Mouse (Mus musculus) forebrain, embryonic 10.5 days (tissue): Measurements from ENCODE around the gene Jpt1. TPM values are rescaled to one million over a fixed set of nuclear protein-coding genes. Genes with fewer than 3 reads are reported as not detected.
"Not testable (repeated sequence)": the region's sequence is repeated elsewhere in the genome, so short reads cannot be mapped to it uniquely, and the experiment has no call there.

ENCODE experiments used
- DNase-seq: peaks from one replicate; pipeline ENCODE4 v3.0.0-alpha.2; 2017; ENCODE audit warnings: low spot score; ENCODE audit errors: extremely low spot score
- H3K27ac ChIP-seq: fragments of 300-500 bp; sonication (generic); 2 replicates; pipeline ENCODE4 v1.5.1; 2016; ENCODE audit warnings: mild to moderate bottlenecking
- H3K27me3 ChIP-seq: fragments of 300-500 bp; sonication (generic); 2 replicates; pipeline ENCODE4 v1.6.1; 2016; ENCODE audit warnings: mild to moderate bottlenecking; ENCODE audit not compliant: poor library complexity, severe bottlenecking
- H3K36me3 ChIP-seq: fragments of 300-500 bp; sonication (generic); replicated peaks from 2 replicates; pipeline ENCODE4 v1.6.1; 2016; ENCODE audit warnings: mild to moderate bottlenecking, moderate library complexity
- H3K4me1 ChIP-seq: fragments of 300-500 bp; sonication (generic); 2 replicates; pipeline ENCODE4 v1.6.1; 2016
- H3K4me3 ChIP-seq: fragments of 300-500 bp; sonication (generic); 2 replicates; pipeline ENCODE4 v1.5.1; 2016; ENCODE audit warnings: mild to moderate bottlenecking, moderate library complexity
- H3K9me3 ChIP-seq: fragments of 300-500 bp; sonication (generic); 2 replicates; pipeline ENCODE4 v1.6.1; 2016; ENCODE audit warnings: mild to moderate bottlenecking, moderate library complexity
- WGBS: fragments of 180-500 bp; shearing (Covaris S2); methylation state at CpG from one replicate; pipeline ENCODE4 v1.1.7; 2016; 5-methylcytosine and 5-hydroxymethylcytosine counted together
- polyA plus RNA-seq: library from polyadenylated mRNA; unstranded; fragments of >200 nt; fragmentation: Nextera tagmentation; extraction: Ambion mirVana; gene quantifications from 2 replicates; pipeline ENCODE4 v1.2.1, GENCODE M21; 2016

Gene Jpt1
- polyA plus RNA-seq, 1 experiment from 2014 or later = 771 TPM

DNA sequence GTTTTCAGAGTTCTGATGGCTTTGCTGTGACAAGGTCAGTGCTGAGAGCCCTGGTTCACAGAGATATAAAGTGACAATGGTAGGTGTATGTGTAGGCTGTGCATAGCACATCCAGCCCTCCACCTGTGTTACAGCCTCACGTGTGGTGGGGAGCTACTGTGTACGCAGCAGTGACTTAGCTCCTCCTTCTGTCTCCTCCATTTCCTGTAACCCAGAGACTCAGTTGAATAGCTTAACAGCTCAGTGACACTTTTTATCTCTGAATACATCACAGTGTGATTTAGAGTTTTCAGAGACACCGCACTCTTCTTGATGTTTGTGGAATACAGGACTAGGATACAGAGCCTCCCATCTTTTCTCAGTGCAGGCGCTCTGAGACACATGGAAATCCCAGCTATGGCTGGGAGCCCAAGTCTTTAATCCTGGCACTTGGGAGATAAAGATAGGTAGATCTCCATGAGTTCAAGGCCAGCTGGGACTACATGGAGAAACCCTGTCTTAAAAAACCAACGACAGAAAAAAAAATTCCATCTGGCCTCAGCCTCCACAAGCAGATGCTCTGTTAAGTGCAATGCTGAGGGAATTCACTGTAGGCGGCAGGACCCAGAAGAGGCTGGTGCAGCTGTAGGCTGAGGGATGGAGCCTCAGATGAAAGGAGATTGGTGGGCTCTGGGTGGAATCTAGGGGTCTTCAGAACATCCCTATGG, 32.5 kb downstream of the Jpt1 start:
- 84% methylated on average over 6 of the region's 6 CpGs for WGBS
- no peaks in the 10 kb centered on the region for H3K27me3 ChIP-seq
- no peak overlapping the region for H3K27ac ChIP-seq

DNA sequence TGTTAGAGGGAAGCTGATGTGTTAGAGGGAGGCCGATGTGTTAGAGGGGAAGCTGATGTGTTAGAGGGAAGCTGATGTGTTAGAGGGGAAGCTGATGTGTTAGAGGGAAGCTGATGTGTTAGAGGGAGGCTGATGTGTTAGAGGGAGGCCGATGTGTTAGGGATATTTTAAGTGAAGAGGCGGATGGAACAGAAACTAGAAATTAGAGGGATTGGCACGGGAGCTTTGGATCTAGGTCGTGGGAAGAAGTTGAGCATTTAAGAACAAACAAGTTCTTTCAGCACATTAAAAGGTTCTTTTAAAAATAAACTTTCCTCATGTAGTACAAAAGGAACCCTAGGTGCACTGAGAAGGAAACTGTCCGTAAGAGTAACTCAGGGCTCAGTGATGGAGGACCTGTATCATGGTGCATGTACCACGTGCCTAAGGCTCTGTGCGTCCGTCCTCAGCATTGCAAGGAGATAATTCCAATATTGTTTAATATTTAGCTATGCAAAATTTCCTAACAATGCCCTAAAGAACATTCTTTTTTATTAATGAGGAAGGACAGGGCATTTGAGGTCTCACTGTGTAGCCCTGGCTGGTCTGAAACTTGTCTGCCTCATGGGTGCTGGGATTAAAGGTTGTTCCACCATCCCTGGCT, 35.8 kb downstream of the Jpt1 start:
- Histone ChIP-seq H3K36me3 (peaks cover 7% of the 10 kb centered on the region; the same call in 1 of the 2 replicates), H3K9me3 (no peaks in the 10 kb centered on the region), H3K4me3 (no peak overlapping the region), H3K27me3 (no peaks in the 10 kb centered on the region), H3K27ac (no peak overlapping the region), H3K4me1 (peaks cover 43% of the 10 kb centered on the region)
- WGBS = 87% methylated on average over 9 of the region's 9 CpGs
- DNase-seq = no peak

More for the DNA sequence above, 32.5 kb downstream of the Jpt1 start:
- H3K36me3 ChIP-seq = peaks cover 7% of the 10 kb centered on the region; the same call in 1 of the 2 replicates
- H3K9me3 ChIP-seq = no peaks in the 10 kb centered on the region
- H3K4me3 ChIP-seq = no peak overlapping the region
- H3K4me1 ChIP-seq = peaks cover 38% of the 10 kb centered on the region
- DNase-seq = no peak

DNA sequence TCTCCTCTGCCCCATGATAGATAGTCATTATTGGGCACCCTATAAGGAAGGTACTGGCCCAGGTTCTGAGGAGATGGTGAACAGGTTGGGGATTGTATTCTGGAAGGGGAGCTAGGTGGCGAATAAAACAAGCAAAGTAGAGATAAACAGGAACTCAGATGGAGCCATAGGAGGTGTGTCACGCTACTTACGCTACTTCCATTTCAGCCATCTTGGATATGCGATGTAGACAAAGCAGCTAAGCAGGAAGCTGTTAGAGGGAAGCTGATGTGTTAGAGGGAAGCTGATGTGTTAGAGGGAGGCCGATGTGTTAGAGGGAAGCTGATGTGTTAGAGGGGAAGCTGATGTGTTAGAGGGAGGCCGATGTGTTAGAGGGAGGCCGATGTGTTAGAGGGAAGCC, 36.8 kb downstream of the Jpt1 start:
- not testable (repeated sequence) for H3K4me3 ChIP-seq, H3K36me3 ChIP-seq, H3K9me3 ChIP-seq, DNase-seq, H3K27me3 ChIP-seq, H3K27ac ChIP-seq
- WGBS = 87% methylated on average over 7 of the region's 7 CpGs
- peaks cover 51% of the 10 kb centered on the region for H3K4me1 ChIP-seq

DNA sequence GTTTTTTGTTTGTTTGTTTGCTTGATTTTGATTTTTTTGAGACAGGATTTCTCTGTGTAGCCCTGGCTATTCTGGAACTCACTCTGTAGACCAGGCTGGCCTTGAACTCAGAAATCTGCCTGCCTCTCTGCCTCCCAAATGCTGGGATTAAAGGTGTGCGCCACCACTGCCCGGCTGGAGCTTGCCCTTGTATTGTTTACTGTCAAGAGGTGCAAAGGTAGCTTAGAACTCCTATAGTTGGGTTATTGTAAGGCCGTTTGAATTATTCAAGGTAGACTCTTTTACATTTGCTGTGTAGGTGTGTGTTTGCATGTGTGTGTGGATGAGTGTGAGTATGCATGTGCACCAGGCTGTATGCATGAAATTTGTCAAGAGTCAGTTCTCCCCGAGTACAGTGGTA, 37.6 kb downstream of the Jpt1 start:
- DNase-seq, H3K36me3 ChIP-seq, H3K27ac ChIP-seq, H3K27me3 ChIP-seq, H3K9me3 ChIP-seq: not testable (repeated sequence)
- peaks cover 56% of the 10 kb centered on the region for H3K4me1 ChIP-seq
- WGBS = 87% methylated on average over 4 of the region's 4 CpGs
- H3K4me3 ChIP-seq = peak overlapping the region; percentile 93; the same call in 1 of the 2 replicates

DNA sequence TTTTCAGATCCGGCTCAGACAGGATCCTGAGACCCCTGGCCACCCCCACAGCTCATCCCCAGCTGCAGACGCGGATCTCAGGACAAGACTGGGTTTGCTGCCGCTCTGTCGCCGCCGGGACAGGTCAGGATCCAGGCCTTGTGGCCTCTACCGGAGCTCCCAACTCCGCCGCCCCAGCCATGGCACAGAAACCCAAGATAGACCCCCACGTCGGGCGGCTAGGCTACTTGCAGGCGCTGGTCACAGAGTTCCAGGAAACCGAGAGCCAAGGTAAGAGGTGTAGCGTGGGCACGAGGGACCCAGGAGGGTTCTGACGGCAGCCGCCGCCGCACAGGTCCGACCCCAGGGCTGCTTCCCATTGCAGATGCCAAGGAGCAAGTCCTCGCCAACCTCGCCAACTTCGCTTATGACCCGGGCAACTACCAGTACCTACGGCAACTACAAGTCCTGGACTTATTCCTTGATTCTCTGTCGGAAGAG, 38.4 kb downstream of the Jpt1 start:
- H3K27ac ChIP-seq = peak overlapping the region; percentile 85
- WGBS = 4% methylated on average over 28 of the region's 28 CpGs
- H3K4me1 ChIP-seq = peaks cover 56% of the 10 kb centered on the region
- H3K36me3 ChIP-seq = peaks cover 7% of the 10 kb centered on the region; the same call in 1 of the 2 replicates
- DNase-seq = no peak
- H3K4me3 ChIP-seq = peak overlapping the region; percentile 93
- H3K27me3 ChIP-seq = no peaks in the 10 kb centered on the region
- H3K9me3 ChIP-seq = no peaks in the 10 kb centered on the region

DNA sequence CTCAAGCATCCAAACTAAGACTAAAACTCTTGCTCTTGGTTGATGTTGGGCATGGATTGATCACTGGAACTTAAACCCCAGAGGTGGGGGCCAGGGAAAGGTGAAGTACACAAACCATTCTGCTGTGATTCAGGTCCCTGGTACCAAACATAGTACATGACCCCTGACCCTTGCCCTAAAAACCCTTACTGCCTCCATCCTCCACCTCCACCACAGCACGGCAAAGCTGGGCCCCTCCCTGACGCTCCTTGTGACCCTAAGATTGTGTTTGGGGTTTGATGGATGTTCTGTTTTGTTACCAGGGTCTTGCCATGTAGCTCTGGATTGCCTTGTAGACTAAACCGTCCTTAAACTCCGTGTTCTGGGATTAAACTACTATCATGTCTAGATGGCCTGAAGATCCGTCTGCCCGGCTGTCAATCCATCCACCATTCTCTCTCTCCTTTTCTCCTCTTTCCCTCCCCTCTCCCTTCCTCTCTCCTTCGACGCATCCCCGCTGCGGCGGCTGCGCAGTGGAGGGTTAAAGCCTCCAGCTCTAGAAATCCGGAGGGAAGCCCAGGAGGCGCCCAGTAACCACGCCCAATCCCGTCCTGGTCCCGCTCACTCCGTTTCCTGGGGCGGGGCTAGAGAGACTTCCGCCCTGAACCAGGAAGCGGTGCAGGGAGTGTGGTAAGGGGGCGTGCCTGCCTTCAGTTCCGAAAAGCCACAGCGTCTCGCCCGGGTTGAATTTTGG, 39.0 kb downstream of the Jpt1 start, which contains the start of gene Armc7:
Gene Armc7 (plus strand): TSS at position 643 of the 733 bp plus-strand sequence.
- Histone ChIP-seq H3K9me3 (no peaks in the 10 kb centered on the region), H3K4me1 (peaks cover 56% of the 10 kb centered on the region), H3K4me3 (peak within 1 kb of the TSS; percentile 93), H3K27ac (peak within 1 kb of the TSS; percentile 85), H3K36me3 (peaks cover 5% of the 10 kb centered on the region; the same call in 1 of the 2 replicates), H3K27me3 (no peaks in the 10 kb centered on the region)
- 2% methylated on average over 26 of the region's 26 CpGs for WGBS
- DNase-seq = peak; percentile 94

DNA sequence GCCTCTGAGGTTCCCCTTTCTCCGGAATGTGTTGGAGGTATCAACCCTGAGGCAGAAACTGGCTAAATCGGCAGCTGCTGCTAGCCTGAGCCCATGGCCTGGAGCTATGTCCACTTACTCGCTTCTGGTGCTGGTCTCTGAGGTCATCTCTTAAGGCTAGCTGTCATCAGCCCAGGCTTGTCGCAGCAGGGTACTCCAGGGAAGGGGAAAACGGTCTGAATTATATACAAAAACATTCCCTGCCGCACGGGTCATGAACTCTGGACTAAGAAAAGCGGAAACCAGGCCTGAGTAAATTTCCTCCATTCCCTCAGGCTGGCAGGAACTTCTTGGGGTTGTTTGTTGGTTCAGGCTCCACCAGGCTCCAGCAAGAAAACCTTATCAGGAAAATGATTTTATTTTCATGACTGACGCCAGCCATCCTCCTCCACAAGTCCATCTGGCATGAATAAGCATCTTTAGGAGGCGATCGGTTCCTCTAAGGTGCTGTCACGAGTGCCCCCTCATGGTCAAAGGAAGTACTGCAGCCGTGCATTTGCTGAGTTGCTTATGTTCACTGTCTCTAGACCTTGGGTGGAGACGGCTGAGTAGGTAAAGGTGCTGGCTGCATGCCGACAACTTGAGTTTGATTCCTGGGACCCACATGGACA, 40.4 kb downstream of the Jpt1 start:
- 25% methylated on average over 15 of the region's 15 CpGs for WGBS
- Histone ChIP-seq H3K4me1 (peaks cover 56% of the 10 kb centered on the region), H3K9me3 (no peaks in the 10 kb centered on the region), H3K36me3 (no peaks in the 10 kb centered on the region), H3K27me3 (no peaks in the 10 kb centered on the region), H3K4me3 (peak overlapping the region; percentile 13), H3K27ac (peak overlapping the region; percentile 85)
- DNase-seq = peak; percentile 91

DNA sequence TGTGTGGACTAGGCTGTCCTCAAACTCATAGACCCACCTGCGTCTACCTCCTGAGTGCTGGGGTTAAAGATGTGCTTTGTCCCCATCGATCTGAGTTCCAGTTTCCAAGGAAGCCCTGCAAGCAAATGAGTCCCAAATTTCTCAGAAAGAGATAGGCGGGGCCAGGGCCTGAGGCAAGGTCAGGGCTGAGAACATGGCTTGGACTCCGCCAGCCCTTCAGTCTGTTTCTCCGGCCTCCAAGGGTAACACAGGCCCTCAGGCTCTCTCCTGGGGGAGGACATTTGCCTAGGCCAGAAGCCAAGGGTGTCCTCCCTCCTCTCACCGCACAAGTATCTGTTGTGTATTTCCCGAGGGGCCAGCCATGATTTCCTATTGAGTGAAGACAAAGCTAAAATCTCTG, 42.0 kb downstream of the Jpt1 start:
- Histone ChIP-seq H3K27ac (peak overlapping the region; percentile 85), H3K36me3 (no peaks in the 10 kb centered on the region), H3K4me1 (peaks cover 60% of the 10 kb centered on the region), H3K27me3 (no peaks in the 10 kb centered on the region), H3K4me3 (no peak overlapping the region), H3K9me3 (no peaks in the 10 kb centered on the region)
- 89% methylated on average over 7 of the region's 7 CpGs for WGBS
- no peak for DNase-seq

DNA sequence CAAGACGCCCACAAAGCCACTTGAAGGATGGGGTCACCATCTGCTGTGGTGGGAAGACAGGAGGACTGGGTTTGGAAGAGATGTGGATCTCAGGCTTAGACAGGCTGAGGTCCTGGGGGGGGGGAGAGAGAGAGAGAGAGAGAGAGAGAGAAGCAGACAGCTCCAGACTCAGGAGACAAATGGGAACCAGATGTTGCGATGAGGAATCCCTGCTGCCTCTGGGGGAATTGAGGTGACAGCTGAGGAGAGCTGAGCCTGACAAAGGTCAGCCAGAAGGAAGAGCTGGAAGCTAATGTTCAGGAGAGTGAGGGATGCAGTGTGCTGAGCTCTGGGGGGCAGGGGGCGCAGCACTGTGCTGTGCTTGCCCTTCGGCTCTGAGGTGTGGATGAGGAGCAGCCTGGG, 47.0 kb downstream of the Jpt1 start:
- WGBS = 45% methylated on average over 4 of the region's 4 CpGs
- Histone ChIP-seq H3K27me3 (peaks cover 3% of the 10 kb centered on the region; the same call in 1 of the 2 replicates), H3K4me1 (peaks cover 16% of the 10 kb centered on the region), H3K4me3 (no peak overlapping the region), H3K9me3 (no peaks in the 10 kb centered on the region), H3K36me3 (no peaks in the 10 kb centered on the region), H3K27ac (peak overlapping the region; percentile 73)
- no peak for DNase-seq

DNA sequence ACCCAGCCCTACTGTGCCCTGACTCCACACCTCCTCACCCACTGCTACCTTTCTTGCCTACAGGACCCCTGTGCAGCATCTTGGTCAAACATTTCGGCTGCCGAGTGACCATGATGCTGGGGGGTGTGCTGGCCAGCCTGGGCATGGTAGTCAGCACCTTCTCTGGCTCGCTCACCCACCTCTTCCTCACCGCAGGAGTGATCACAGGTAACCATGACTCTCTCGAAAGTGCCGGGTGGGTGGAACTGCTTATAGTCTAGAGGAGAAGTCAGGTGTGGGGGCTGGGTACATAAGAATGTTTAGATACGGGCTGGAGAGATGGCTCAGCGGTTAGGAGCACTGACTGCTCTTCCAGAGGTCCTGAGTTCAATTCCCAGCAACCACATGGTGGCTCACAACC, 49.3 kb downstream of the Jpt1 start:
- H3K4me1 ChIP-seq = peaks cover 24% of the 10 kb centered on the region
- no peak overlapping the region for H3K4me3 ChIP-seq
- H3K27me3 ChIP-seq = peaks cover 9% of the 10 kb centered on the region; the same call in 1 of the 2 replicates
- no peak overlapping the region for H3K27ac ChIP-seq
- no peaks in the 10 kb centered on the region for H3K9me3 ChIP-seq
- no peaks in the 10 kb centered on the region for H3K36me3 ChIP-seq
- WGBS = 92% methylated on average over 8 of the region's 8 CpGs
- DNase-seq = no peak

DNA sequence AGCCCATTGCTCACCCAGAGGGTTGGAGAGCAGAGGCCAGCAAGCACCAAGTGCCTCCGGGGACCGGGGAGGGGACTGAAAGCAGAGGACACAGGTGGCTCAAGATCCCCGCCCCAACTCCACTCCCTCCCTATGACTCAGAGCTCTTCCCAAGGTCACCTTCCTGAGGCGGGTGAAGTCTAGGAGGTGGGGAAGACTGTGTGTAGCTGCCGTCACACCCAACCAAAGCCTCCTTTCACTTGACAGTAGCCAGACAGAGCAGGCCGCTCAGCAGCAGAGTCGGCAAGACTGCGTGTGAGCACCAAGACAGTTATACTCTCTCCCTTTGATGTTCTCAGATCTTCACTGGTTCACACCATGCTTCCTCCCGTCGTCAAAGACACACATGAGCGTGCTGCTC, 50.8 kb downstream of the Jpt1 start:
- Histone ChIP-seq H3K27ac (no peak overlapping the region), H3K4me3 (no peak overlapping the region), H3K36me3 (no peaks in the 10 kb centered on the region), H3K9me3 (no peaks in the 10 kb centered on the region), H3K4me1 (peaks cover 24% of the 10 kb centered on the region), H3K27me3 (peaks cover 9% of the 10 kb centered on the region; the same call in 1 of the 2 replicates)
- 80% methylated on average over 11 of the region's 11 CpGs for WGBS
- DNase-seq = no peak

DNA sequence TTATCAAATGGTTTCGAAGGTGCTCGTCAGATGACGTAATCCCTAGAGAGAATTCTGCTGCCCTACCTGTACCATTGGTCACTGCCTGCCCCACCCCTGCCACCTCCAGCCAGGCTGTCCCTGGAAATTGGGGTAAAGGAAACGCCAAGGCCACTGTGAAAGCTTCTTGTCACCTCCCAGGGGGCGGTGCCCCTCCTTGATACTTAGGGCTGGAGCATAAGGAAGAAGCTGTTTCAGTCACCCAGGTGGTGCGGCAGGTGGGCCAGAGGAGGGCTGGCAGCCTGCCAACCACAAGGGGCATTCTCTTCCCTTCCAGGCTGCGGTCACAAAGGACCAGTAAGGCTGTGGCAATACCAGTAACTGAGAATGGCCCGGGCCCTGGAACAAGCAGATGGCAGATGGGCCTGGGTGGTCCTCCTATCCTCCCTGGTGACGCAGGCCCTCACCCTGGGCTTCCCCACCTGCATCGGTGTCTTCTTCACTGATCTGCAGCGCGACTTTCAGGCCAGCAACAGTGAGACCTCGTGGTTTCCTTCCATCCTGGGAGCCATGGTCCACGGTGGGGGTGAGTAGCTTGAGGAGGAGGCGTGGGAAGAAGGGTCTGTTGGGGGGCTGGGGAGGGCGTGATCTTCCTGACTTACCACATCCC, 51.8 kb downstream of the Jpt1 start, which contains the start of gene Slc16a5:
Gene Slc16a5 (plus strand): TSS at position 232 of the 649 bp plus-strand sequence.
- H3K27ac ChIP-seq = no peak within 1 kb of the TSS
- no peaks in the 10 kb centered on the region for H3K36me3 ChIP-seq
- no peak for DNase-seq
- H3K27me3 ChIP-seq = peaks cover 9% of the 10 kb centered on the region; the same call in 1 of the 2 replicates
- 80% methylated on average over 16 of the region's 16 CpGs for WGBS
- no peaks in the 10 kb centered on the region for H3K9me3 ChIP-seq
- H3K4me3 ChIP-seq = no peak within 1 kb of the TSS
- H3K4me1 ChIP-seq = peaks cover 27% of the 10 kb centered on the region
